Mouse (Mus musculus) intestine, embryonic 15.5 days (tissue): ENCODE results near the gene Uso1. TPM values are rescaled to one million over a fixed set of nuclear protein-coding genes. Genes with fewer than 3 reads are reported as not detected.
"Not testable (repeated sequence)": the region's sequence is repeated elsewhere in the genome, so short reads cannot be mapped to it uniquely, and the experiment has no call there.

Experiments
- ATAC-seq: fragments of 200-750 bp; cut with Nextera tagmentation; 2 replicates; pipeline ENCODE4 v1.8.0; 2017; ENCODE audit warnings: moderate TSS enrichment, moderate library complexity
- H3K27ac ChIP-seq: fragments of 300-500 bp; sonication (generic); 2 replicates; pipeline ENCODE4 v1.5.1; 2015; ENCODE audit warnings: mild to moderate bottlenecking, inconsistent platforms
- H3K27me3 ChIP-seq: fragments of 300-500 bp; sonication (generic); replicated peaks from 2 replicates; pipeline ENCODE4 v1.6.1; 2015; ENCODE audit warnings: inconsistent platforms
- H3K36me3 ChIP-seq: fragments of 300-500 bp; sonication (generic); 2 replicates; pipeline ENCODE4 v1.6.1; 2015; ENCODE audit warnings: inconsistent platforms
- H3K4me1 ChIP-seq: fragments of 300-500 bp; sonication (generic); replicated peaks from 2 replicates; pipeline ENCODE4 v1.6.1; 2015; ENCODE audit warnings: inconsistent platforms
- H3K4me2 ChIP-seq: fragments of 300-500 bp; sonication (generic); replicated peaks from 2 replicates; pipeline ENCODE4 v1.6.1; 2015; ENCODE audit warnings: mild to moderate bottlenecking, inconsistent platforms
- H3K4me3 ChIP-seq: fragments of 300-500 bp; sonication (generic); replicated peaks from 2 replicates; pipeline ENCODE4 v1.5.1; 2015; ENCODE audit warnings: inconsistent platforms
- H3K9ac ChIP-seq: fragments of 300-500 bp; sonication (generic); 2 replicates; pipeline ENCODE4 v1.6.1; 2015; ENCODE audit warnings: inconsistent platforms
- H3K9me3 ChIP-seq: fragments of 300-500 bp; sonication (generic); 2 replicates; pipeline ENCODE4 v1.6.1; 2016; ENCODE audit warnings: inconsistent platforms
- WGBS: fragments of 180-500 bp; shearing (Covaris S2); methylation state at CpG from one replicate; pipeline ENCODE4 v1.1.7; 2015; 5-methylcytosine and 5-hydroxymethylcytosine counted together
- polyA plus RNA-seq: library from polyadenylated mRNA; unstranded; fragments of >200 nt; fragmentation: Nextera tagmentation; extraction: Ambion mirVana; gene quantifications from 2 replicates; pipeline ENCODE4 v1.2.1, GENCODE M21; 2015

Gene Uso1
- polyA plus RNA-seq, 1 experiment from 2014 or later: 45.9 TPM

GRCm38 (mm10) chr5:92148248-92148647, 10.5 kb downstream of the Uso1 start:
- no peak overlapping the region for H3K4me2 ChIP-seq
- no peak overlapping the region for H3K9ac ChIP-seq
- H3K27ac ChIP-seq: no peak overlapping the region
- no peak overlapping the region for H3K4me3 ChIP-seq
- H3K9me3 ChIP-seq: no peaks in the 10 kb centered on the region
- WGBS: 90% methylated on average over 3 of the region's 3 CpGs
- no peak for ATAC-seq
- peaks cover 3% of the 10 kb centered on the region; the same call in 1 of the 2 replicates for H3K36me3 ChIP-seq
- peaks cover 5% of the 10 kb centered on the region; the same call in 1 of the 2 replicates for H3K4me1 ChIP-seq
- H3K27me3 ChIP-seq: no peaks in the 10 kb centered on the region

DNA sequence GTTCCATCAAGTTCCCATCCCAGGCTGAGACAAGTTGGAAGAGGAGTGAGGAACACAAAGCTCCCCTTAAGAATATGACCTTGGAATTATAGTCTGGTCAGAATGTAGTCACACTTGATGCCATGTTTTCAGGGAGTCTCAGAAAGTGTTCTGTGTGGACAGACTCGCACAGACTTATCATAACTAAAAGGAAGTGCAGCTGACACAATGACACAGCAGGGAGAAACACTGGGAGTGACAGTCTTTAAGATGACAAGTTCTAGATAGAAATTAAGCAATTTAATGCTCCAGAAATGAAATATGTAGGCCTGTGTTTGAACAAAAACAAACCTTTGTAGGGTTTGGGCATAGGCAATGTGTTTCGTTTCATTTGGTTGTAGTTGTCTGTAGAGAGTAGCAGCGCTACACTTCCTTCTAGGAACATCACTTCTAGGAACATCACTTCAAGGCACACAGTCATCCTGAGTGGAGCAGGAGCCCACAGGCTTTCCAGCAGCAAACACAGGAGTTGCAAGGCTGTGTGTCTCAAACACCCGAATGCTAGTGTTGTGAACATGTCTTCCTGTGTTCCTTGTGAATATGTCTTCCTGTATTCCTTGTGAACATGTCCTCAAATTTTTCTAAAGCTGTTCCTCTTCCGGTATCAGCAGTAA, 11.7 kb downstream of the Uso1 start:
- ATAC-seq: no peak
- Histone ChIP-seq H3K4me1 (peaks cover 5% of the 10 kb centered on the region; the same call in 1 of the 2 replicates), H3K4me3 (no peak overlapping the region), H3K27me3 (no peaks in the 10 kb centered on the region), H3K9me3 (no peaks in the 10 kb centered on the region), H3K36me3 (peaks cover 3% of the 10 kb centered on the region; the same call in 1 of the 2 replicates), H3K9ac (no peak overlapping the region), H3K4me2 (no peak overlapping the region), H3K27ac (no peak overlapping the region)
- WGBS: 87% methylated on average over 5 of the region's 5 CpGs

DNA sequence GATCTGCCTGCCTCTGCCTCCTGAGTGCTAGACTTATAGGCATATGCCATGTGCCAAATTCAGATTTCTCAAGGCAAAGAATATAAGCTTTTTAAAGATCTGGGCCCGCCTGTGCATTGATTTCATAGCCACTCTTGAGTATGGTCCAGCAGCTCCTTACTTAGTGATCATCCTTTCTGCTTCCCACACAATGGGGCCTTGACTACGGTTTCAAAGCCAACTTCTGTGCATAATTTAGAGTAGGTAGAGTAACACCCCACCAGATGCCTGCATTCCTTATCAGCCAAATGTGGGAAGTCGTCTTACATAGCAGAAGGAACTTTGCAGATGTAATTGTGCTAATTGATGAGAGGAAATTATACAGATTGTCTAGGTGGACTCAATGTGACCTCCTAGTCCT, 17.1 kb downstream of the Uso1 start:
- Histone ChIP-seq H3K4me1 (no peaks in the 10 kb centered on the region), H3K9ac (no peak overlapping the region), H3K36me3 (peaks cover 3% of the 10 kb centered on the region; the same call in 1 of the 2 replicates), H3K4me2 (no peak overlapping the region), H3K27me3 (no peaks in the 10 kb centered on the region), H3K27ac (no peak overlapping the region), H3K4me3 (no peak overlapping the region), H3K9me3 (no peaks in the 10 kb centered on the region)
- no peak for ATAC-seq
- 81% methylated on average over 3 of the region's 3 CpGs for WGBS

DNA sequence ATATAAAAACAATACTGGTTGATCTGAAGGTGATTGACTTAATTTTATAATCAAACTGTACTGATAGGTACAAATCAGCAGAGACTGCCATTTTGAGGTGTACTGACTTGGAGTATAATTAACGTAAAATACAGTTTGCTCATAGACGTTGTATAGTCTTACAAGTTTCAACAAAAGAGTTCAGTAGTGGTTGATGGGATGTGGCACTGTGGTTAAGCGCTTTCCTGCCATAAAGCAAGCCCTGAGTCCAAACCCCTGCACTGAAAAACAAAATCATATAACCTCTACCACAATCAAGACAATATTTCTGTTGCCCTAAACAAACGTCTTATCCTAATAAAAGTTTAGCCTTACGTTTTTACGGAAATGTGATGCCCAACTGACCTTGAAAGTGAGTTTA, 28.2 kb downstream of the Uso1 start:
- Histone ChIP-seq H3K9ac (no peak overlapping the region), H3K27ac (no peak overlapping the region), H3K27me3 (no peaks in the 10 kb centered on the region), H3K36me3 (peaks cover 10% of the 10 kb centered on the region), H3K4me1 (no peaks in the 10 kb centered on the region), H3K9me3 (no peaks in the 10 kb centered on the region), H3K4me3 (no peak overlapping the region), H3K4me2 (no peak overlapping the region)
- no peak for ATAC-seq
- 78% methylated on average over 6 of the region's 6 CpGs for WGBS

DNA sequence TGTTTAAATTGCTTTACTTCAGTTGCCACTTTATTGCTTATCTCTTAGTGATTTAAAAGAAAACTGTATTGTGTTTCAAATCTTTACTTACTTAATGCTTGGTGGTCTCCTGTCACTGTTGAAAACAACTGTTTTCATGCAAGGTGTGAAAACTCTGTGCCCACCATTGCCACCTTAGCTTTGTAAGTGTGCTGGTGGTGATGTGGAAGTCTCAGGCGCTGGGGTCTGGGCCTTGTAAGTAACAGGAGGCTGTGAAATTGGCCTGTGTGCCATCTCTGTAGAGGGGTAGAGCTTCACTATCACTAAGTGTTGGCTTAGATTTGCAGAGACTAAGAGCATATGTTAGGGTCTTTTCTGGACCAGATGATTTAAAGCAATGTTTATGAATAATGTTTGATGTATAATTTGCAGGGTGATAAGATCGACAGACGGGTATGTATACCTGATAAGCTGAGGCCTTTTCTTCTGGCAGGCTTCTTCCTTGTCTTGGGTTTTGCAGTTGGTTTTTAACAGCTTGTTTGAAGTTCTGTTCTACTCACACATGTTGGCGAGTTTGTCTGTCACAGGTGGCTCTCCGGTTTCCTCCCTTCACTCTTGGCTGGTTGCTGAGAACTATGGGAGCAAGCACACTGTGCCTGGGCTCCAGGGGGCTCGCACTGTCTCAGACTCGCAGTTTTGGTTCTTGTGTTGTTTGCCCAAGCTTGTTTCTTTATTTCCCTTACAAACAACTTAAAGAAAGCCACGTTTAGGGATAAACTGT, 45.5 kb downstream of the Uso1 start:
- no peaks in the 10 kb centered on the region for H3K27me3 ChIP-seq
- no peak overlapping the region for H3K4me2 ChIP-seq
- 76% methylated on average over 8 of the region's 8 CpGs for WGBS
- H3K9me3 ChIP-seq: no peaks in the 10 kb centered on the region
- H3K36me3 ChIP-seq: peaks cover 33% of the 10 kb centered on the region
- H3K9ac ChIP-seq: no peak overlapping the region
- H3K4me1 ChIP-seq: no peaks in the 10 kb centered on the region
- ATAC-seq: no peak
- no peak overlapping the region for H3K4me3 ChIP-seq
- no peak overlapping the region for H3K27ac ChIP-seq

- Histone ChIP-seq H3K9ac (no peak overlapping the region), H3K27me3 (no peaks in the 10 kb centered on the region), H3K4me2 (no peak overlapping the region), H3K36me3 (peaks cover 36% of the 10 kb centered on the region), H3K9me3 (no peaks in the 10 kb centered on the region), H3K4me3 (no peak overlapping the region), H3K27ac (no peak overlapping the region), H3K4me1 (no peaks in the 10 kb centered on the region)
- 94% methylated on average over 7 of the region's 7 CpGs for WGBS
- no peak for ATAC-seq
Measured at GRCm38 (mm10) chr5:92188881-92189483, 51.2 kb downstream of the Uso1 start.

- H3K36me3 ChIP-seq: peaks cover 34% of the 10 kb centered on the region
- not testable (repeated sequence) for ATAC-seq, H3K27me3 ChIP-seq, H3K9me3 ChIP-seq, H3K27ac ChIP-seq, H3K4me1 ChIP-seq, H3K9ac ChIP-seq, H3K4me3 ChIP-seq, H3K4me2 ChIP-seq
- WGBS: 54% methylated on average over 2 of the region's 2 CpGs
Measured at GRCm38 (mm10) chr5:92195716-92196115, 58.0 kb downstream of the Uso1 start.

- Histone ChIP-seq H3K4me2 (no peak overlapping the region), H3K36me3 (peaks cover 39% of the 10 kb centered on the region), H3K9me3 (no peaks in the 10 kb centered on the region), H3K27me3 (no peaks in the 10 kb centered on the region), H3K9ac (no peak overlapping the region), H3K4me3 (no peak overlapping the region), H3K27ac (no peak overlapping the region), H3K4me1 (no peaks in the 10 kb centered on the region)
- WGBS: 85% methylated on average over 15 of the region's 15 CpGs
- 0 out of 2 replicates have a peak, but pooled peaks have one; percentile 23 for ATAC-seq
Measured at GRCm38 (mm10) chr5:92196895-92197811, 59.4 kb downstream of the Uso1 start.

DNA sequence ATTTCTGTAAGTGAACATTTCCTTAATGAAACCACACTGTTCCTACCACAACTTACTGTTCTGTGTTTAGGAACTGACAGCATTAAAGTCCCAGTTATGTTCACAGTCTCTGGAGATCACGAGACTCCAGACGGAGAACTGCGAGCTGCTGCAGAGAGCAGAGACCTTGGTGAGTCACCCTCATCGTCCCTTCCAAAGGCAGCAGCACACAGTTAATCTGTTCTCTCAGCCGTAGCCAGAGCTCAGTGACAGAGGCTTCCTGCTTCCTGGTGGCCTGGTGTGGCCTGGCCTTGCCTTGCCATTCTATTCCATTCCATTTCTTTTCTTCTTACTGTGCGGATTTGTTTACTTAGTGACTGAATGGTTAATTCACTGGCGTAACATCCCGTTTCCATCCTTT, 60.5 kb downstream of the Uso1 start:
- H3K4me2 ChIP-seq: no peak overlapping the region
- WGBS: 76% methylated on average over 8 of the region's 8 CpGs
- no peaks in the 10 kb centered on the region for H3K4me1 ChIP-seq
- no peaks in the 10 kb centered on the region for H3K9me3 ChIP-seq
- H3K9ac ChIP-seq: no peak overlapping the region
- no peak overlapping the region for H3K4me3 ChIP-seq
- no peaks in the 10 kb centered on the region for H3K27me3 ChIP-seq
- ATAC-seq: no peak
- peaks cover 39% of the 10 kb centered on the region for H3K36me3 ChIP-seq
- H3K27ac ChIP-seq: no peak overlapping the region

DNA sequence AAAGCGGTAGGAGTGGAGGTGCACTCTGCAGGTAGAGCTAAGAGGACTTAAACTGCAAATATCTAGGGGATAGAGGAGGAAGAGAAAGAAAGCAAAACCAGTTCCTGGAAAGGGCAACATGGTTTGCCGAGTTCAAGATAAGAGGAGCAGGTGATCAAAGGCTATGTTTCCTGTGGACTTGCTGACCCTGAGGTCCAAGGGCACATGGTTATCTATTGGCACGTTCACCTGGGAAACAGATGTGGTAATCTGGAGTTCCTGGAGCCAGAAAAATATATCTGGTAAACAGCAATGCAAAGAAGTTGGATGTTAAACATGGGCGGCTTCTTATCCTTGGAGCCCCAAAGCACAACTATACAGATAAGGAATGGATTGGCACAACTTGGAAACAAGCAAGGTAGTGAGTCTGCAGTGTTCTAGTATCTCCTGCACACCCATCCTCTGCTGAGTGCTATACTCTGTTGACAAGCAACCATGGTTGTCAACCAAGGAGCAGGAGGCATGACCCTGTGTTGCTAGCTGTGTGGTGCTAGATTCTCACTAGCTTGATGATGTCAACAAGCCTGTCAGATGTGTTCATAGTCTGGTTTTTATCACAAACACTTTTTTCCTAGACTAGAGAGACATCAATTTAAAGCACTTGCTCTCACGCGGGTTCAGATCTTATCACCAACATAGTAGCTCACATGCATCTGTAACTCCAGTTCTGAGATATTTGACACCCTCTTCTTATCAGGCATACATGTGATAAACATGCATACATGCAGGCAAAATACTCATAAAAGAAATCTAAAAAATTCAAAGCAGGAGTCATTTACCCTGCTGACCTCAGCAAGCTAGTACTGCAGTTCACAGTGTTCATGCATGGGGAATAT, 66.7 kb downstream of the Uso1 start:
- Histone ChIP-seq H3K4me2 (no peak overlapping the region), H3K27ac (no peak overlapping the region), H3K9me3 (no peaks in the 10 kb centered on the region), H3K4me3 (no peak overlapping the region), H3K9ac (no peak overlapping the region), H3K27me3 (no peaks in the 10 kb centered on the region), H3K36me3 (peaks cover 21% of the 10 kb centered on the region), H3K4me1 (0 out of 2 replicates have a peak, but pooled peaks cover 6% of the 10 kb centered on the region)
- whole genome bisulfite sequencing: 60% methylated on average over 6 of the region's 6 CpGs
- ATAC-seq: peak; percentile 87

GRCm38 (mm10) chr5:92205184-92205583, 67.4 kb downstream of the Uso1 start:
- WGBS: 73% methylated on average over 7 of the region's 7 CpGs
- H3K36me3 ChIP-seq: peaks cover 14% of the 10 kb centered on the region
- H3K4me1 ChIP-seq: 0 out of 2 replicates have a peak, but pooled peaks cover 6% of the 10 kb centered on the region
- H3K27me3 ChIP-seq: no peaks in the 10 kb centered on the region
- no peak overlapping the region for H3K4me3 ChIP-seq
- no peak overlapping the region for H3K27ac ChIP-seq
- H3K9ac ChIP-seq: no peak overlapping the region
- ATAC-seq: peak; percentile 61
- H3K4me2 ChIP-seq: 0 out of 2 replicates have a peak overlapping the region, but pooled peaks have one; percentile 0
- no peaks in the 10 kb centered on the region for H3K9me3 ChIP-seq
